Mouse (Mus musculus) frontal cortex, adult 2 months (tissue): ENCODE measurements at regions not wholly inside any gene's neighbourhood (a gene's known extent, or its start where the extent isn't known, plus 50 kb on each side); places are given as distances from the start of the nearest gene placed in this dataset.

Experiments
- DNase-seq, 2 experiments: peaks; one replicate each; pipeline ENCODE4 v3.0.0; 2022; ENCODE audit warnings: low spot score in 1 of 2; ENCODE audit errors: extremely low spot score in 1 of 2

- DNase-seq, result no peak
Observed at GRCm38 (mm10) chr6:143614431-143614987, 447.5 kb downstream of the Etnk1 start.

GRCm38 (mm10) chr6:143615361-143615760 lies 448.3 kb downstream of the Etnk1 start:
- DNase-seq, result no peak

DNA sequence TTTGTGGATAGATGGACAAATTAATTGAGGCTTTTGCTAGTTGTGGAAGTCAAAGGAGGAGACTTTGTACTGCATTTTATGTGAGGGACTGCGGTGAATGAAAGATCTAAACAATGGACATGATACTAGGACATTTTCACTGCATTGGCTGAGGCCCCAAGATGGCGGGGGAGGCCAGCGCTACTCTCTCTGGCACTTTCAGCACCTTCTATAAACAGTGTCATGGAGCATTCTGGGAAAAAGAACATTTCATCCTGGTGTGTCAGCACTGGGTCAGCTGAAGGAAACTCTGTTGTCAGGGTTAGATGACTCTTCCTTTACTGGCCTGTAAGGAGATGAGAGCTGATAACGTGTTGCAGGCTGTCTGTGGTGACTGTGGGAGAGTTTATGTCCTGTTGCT lies 449.4 kb downstream of the Etnk1 start:
- DNase-seq, result no peak

DNA sequence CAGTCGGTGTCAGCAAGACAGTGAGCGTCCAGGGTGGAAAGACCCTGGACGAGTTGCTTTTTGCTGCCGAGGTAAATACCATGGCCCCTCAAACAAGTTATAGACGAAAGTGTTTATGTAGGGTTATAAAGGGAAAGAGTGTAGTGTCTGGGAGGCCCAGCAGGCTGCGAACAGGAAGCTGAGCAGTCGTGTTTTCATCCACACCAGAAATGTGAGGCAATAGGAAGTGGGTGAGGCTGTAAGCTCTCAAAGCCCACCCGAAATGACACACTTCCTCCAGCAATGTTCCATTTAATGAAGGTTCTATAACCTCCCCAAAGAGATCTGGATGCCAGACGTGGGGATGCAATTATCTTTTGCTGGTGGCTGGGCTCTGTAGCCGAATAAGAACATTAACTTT lies 451.5 kb downstream of the Etnk1 start:
- DNase-seq, result no peak

DNA sequence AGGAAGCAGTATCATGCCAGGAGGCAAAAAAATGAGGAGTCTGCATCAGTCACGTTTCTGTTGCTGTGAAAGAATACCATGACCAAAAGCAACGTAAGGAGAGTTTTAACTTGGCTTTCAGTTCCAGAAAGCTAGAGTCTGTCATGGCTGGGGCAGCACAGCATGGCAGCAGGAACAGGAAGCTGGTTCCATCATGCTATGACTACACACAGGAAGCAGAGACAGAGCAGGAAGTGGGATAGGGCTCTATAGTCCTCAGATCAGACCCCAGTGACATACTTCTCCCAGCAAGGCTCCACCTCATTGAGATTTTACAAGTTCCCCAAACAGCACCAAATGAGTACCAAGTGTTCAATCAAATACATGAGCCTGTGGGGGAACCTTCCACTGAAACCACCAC lies 453.6 kb downstream of the Etnk1 start:
- no peak for DNase-seq

DNA sequence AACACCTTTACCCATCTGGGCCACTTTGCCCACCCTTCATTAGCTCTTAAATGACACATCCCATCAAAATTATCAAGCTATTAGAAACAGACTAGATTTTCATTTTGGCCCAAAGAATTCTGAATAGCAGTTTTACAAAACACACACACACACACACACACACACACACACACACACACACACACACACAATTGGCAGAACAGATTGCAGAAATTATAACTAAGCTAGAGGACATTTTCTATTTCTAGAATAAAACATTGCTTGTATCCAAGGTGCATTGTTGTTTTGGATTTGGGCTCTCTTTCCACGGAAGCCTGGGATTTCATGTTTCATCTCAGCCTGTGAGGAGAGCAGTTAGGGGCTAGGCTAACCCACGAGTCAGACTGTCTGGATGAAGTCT lies 455.1 kb downstream of the Etnk1 start:
- no peak for DNase-seq

- no peak for DNase-seq
Observed at GRCm38 (mm10) chr6:143624901-143625300, 457.9 kb downstream of the Etnk1 start.

DNA sequence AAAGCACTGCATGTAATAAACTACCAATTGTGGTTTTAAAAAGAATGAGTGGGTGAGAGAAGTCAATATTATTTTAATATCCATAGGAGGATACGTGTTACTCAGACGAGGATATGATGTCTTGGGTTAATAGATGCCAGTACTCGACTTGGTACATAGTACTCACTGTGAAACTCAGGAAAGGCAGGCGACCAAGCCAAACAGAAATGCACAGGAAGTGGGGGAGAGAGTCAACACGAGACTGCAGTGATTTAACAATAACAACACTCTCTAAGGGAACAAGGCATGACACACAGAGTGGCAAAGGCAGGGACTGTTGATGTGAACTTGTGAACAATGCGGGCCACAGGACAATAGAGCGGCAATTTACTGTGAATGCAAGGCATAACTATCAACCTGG lies 464.6 kb downstream of the Etnk1 start:
- no peak for DNase-seq

DNA sequence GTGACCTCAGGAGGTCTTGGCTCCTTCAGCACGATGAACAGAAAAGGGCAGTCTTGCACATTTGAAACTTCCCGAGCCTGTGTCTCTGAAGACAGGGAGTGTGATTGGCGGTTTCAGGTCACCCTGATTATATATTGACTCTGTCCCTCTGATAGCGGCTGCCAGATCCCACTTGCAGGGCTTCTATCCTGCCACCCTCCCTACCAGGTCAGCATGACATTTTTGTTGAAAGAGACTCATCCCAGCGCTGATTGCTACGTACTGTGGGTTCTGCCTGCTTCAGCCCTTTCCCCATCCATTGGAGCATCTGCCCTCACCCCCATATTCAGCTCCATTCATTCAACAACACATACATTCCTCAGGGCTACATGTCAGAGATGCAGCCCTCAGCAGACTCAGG lies 466.7 kb downstream of the Etnk1 start:
- DNase-seq, result no peak

GRCm38 (mm10) chr6:143634334-143634733 lies 467.3 kb downstream of the Etnk1 start:
- DNase-seq, result no peak

- DNase-seq, result no peak
Observed at GRCm38 (mm10) chr6:143635043-143635442, 468.0 kb downstream of the Etnk1 start.

DNA sequence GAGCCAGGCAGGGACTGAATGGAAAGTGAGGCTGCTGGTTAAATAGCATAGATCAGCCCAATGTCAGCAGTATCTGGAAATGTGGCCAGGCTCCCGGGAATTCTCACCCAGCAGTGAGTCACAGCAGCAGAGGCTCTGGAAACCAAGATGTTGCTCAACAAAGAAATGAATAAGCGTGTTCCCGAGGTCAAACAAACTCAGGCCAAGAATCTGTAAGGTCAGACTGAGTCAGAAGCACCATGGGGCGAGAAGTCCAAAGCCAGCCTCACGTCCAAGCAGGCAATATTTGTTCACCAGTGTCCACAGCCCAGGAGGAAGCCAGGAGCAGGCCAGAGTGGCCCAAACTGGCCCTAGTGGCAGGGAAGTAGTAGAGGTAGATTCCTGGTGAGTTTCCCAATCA lies 473.6 kb downstream of the Etnk1 start:
- DNase-seq, result no peak

DNA sequence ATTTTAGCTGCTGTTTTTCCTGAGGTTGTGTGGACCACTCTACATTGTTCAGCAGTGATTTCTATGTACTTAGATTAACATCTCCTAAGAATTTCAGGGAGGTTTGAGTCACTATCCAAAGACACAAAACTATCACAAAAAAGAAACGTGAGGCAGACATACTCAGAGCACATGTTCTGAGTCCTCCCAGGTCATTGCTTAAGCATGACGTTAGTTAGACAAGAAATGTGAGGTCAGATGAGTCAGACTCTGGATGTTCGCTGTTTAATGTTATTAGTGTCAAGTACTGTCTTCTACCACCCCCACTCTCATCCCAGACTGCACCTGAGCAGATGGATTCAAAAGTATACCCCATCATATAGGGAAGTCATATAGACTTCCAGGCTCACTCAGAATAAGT lies 475.0 kb downstream of the Etnk1 start:
- no peak for DNase-seq

DNA sequence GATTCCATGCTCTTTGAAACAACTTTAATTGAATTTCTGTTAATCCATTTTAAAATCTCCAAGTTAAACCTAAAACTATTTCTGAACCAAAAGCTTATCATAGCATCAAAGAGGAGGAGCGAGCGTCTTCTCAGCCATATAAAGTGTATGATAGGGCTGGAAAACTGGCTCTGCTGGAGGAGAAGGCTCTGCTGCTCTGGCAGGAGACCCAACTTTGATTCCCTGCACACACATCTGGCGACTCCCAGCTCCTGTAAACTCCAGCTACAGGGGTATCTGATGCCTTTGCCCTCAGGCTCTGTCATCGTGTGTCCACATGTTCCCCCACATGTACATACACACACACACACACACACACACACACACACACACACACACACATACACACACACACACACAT lies 479.0 kb downstream of the Etnk1 start:
- DNase-seq, result no peak

GRCm38 (mm10) chr6:143648501-143648900 lies 481.5 kb downstream of the Etnk1 start:
- no peak for DNase-seq

DNA sequence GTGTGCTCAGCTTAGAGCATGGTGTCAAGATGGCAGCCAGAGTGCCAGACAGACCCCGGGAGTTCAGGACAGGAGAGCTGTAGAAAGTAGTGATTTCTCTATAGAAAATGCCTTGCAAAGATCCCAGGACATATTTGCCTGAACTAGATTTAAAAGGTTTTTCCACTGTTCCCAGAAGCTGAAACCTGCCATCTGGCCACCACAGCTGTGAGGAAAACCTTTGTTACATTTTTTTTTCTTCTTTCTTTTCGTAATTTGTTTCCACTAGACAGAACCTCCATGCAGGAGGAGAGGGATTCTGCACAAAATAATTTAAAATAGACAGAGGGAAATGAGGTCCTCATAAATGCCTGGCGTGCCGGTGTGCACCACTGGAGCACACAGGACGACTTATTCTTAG lies 489.6 kb downstream of the Etnk1 start:
- peak in 1 of 2 experiments; percentile 42 for DNase-seq

DNA sequence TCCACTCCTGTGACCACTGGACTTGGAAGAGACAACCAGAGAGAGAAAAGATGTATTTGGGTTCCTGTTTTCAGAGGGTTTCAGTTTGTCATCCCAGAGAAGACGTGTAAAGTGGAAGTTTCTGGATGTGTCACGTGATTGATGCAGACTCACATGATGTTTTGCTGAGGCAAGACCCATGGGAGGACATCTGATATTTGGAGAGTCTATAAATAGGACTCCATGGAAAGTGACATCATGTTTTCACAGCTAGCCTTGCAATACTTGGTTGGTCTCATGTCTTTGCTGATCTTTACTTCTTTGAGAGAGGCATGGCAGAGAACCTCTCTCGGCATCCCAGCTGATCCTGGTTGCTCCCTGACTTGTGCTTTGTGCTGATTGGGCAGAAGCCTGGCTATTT lies 493.8 kb downstream of the Etnk1 start:
- no peak for DNase-seq

DNA sequence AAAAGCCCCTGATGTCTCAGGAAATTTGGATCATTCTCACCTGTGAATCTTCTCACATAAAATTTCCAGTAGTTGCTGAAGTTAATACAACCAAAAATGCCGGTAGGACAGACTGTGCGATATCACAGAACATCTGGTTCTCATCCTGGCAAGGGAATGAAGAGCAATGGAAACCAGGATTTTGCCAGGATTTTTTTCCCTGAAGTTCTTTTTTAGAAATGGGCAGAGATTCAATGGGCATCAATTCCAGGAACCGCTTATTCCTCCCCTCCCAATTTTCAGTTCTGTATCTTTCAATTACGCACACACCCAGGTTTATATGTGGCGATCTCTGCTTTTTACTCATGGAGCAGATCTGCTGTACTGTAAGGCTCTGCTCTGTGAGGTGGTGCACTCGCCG lies 496.3 kb downstream of the Etnk1 start:
- DNase-seq, result peak in 1 of 2 experiments; percentile 29

DNA sequence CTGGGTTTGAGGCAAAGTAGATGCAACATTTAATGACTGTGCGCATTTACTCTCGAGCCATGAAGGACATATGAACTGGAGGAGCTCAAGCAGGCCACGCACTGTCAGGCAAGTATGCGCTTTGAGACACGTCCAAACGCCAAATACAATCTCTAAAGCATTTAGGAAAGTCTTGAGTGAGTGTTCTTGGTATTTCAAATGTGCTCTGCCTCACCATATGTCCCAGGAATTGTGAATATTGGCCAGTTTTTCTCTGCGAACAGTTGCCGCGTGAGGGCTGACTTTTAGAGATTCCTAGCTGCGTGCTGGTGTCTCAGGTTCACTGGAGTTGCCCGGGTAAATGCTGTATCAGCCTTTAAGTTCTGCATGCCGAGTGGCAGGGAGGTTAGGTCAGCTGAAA lies 498.4 kb downstream of the Etnk1 start:
- DNase-seq, result peak in 1 of 2 experiments; percentile 9

- DNase-seq, result no peak
Observed at GRCm38 (mm10) chr6:143668551-143668950, 501.5 kb downstream of the Etnk1 start.

DNA sequence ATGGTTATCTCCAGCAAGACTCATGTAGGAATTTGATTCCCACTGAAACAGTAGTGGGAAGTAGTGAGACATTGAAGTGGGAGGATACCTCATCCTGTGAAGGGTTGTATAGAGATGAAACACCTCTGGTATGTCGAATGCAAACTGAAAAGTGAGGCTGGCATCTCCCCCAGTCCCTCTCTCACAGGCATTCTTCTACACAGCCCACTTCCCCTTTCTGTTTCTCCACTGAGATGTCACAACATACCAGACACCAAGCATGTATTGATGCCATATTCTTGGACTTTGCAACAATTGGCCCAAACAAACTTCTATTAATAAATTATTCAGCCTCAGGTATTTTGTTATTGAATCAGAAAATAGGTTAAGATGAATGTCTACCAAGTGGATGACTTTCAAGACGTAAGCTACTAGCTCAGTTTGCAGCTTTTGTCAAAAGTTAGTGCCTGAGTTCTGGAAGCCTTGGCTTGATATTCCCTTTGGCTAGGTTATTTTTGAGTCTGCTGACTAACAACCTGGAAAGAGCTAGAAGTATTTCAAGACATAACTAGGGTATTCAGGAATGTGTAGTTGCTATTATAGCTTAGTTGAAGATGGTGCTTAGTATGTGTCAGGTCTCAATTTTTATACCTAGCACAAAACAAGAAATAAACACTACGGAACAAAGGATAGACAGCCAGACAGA lies 502.6 kb downstream of the Etnk1 start:
- DNase-seq, result peak in 1 of 2 experiments; percentile 15

DNA sequence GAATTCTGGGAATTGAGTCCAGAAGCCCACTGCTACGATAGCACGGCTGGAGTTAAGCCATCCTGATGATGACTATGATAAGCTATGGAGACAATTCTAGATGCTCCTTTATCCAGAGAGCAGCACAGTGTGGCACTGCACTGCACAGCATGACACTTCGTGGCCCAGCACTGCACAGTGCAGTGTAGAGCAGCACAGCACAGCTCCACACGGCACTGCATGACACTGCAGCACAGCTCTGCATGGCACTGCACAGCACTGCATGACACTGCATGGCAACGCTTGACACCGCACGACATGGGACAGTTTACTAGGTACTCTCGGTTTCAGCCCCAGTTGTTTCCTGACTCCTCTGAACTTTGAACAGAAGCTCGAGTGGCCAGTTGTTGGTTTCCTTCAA lies 523.1 kb downstream of the Etnk1 start:
- no peak for DNase-seq

DNA sequence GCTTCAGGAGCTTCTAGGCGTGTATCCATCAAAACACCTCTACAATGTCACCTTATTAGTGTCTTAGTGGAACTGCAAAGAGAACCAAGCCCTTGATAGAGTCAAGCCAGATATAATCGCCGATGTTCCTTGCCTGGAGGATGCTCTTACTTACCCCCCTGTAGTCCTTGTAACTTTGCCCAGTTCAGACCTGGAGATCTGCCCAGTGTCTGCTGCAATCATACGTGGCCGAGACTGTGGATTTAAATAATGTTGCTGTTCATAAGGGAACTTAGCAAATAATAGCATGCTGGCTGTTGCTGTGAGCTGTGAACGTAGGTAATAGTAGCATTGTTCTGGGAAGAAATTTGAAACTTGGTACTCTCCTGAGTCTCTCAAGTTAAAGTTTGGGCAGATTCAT lies 523.8 kb downstream of the Etnk1 start:
- no peak for DNase-seq
